Mouse (Mus musculus) fat pad, adult 2 months (tissue): Measurements from ENCODE around the gene Nexn.

Experiments
- DNase-seq: peaks from one replicate; pipeline ENCODE4 v3.0.0-alpha.2; 2011; ENCODE audit warnings: low read depth, low spot score; ENCODE audit errors: extremely low read depth

Gene Nexn

DNA sequence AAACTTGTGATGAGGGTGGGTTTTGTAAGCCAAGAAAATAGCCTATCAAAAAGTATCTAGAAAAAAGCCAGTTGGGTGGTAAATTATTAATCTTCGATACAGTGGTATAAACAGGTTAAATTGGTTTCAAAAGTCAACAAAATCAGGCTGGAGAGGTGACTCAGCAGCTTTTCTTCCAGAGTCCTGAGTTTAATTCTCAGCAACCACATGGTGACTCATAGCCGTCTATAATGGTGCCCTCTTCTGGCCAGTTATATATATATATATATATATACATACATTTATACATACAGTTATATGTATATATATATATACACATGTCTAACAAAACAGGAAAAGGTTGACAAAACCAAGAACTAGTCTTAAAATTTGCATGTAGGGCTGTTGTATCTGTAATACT, 27.3 kb downstream of the Nexn start:
- no peak for DNase-seq

DNA sequence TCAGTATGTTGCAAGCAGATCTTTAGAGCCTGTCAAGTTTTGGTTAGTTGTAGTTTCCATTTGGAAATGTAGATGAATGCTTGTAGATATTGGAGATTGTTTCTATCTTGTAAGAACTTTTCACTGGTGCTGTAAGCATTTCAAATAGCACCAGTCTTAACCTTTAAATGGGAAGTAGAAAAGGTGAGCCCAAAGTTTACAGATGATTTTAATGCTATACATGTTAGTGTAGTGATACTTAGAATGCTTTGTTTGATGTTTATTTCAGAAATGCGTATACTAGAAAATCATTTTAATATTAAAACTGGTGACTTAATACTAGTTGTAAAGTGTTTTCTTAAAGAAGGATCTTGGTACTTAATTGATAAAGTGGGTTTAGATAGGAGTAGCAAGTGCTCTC, 30.3 kb downstream of the Nexn start:
- DNase-seq: no peak

DNA sequence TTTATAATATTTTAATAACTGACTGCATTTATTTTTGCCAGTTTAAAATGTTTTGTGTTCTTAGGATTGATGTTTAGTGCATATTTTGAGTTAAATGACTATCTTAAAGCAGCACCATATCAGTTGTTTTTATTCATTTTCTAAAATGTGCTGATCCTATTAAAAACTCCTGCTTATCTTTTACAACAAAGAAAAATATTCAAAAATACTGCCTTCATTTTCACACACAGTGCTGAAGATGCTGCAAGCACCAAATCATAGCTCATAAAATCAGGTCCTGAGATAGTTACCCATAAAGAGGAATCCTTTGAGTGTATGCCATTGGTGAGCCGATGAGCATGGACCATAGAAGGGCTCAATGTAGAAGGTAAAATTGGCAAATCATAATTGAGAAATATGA, 30.9 kb downstream of the Nexn start:
- DNase-seq: no peak

DNA sequence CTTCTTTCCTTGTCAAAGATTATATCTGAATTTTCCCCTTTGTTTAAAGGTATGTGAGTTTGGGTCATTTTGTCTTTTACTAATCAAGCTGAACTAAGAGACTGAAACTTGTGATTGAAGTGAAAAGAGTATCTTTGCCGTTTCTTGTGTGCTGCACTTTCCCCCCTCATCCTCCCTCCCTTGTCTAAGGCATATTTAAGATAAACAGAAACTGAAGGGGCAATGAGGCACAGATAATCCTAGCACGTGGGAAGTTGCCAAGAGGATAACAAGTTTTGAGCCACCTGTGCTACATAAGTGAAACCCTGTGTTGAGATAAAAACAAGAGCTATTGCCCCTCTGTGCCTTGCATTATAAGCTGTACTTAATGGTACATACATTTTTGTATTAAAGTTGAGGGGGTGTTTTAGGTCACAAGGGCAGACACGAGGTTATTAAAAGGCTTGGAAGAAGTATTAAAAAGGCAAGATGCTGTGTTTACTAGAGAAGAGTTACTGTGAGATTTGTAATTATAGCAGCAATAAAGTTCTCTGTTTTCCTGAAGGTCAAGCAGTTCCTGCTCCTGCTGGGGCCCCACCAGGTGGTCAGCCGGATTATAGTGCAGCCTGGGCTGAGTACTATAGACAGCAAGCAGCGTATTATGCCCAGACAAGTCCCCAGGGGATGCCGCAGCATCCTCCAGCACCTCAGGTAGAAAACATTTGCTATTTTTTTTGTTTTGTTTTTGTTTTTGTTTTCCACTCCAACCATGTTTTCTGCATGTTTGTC, 34.6 kb downstream of the Nexn start:
- no peak for DNase-seq

DNA sequence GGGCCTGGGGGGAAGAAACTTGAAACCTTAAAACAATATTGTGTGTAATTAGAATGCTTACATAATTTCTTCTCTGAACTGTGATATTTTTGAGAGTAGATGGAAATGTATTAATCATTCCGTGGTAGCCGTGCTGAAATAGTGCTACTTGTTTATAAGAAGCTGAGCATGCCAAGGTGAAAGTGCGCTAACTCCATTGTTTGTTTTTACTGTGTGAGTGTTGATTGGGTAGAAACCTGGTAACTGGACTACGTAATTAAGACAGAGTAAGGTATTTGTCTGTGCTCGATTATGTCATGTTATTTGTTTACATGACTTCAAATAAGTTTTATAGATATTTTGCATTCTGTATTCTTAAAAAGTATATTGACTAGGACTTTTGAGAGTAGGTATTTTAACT, 36.9 kb downstream of the Nexn start:
- DNase-seq: no peak

DNA sequence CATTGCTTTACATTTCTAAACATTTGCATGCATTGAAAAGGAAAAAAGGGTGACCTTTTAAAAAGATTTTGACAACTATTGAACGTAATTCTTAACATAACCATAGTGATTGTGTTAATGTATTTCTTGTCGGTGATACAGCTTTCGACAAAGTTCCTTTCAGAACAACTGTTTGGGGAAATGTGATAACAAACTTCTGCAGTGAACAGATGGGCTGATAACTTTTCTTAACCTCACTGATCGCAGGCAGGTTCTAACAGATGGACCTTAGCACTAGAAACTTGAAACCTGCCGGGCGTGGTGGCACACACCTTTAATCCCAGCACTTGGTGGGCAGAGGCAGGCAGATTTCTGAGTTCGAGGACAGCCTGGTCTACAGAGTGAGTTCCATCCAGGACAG, 37.3 kb downstream of the Nexn start:
- no peak for DNase-seq

DNA sequence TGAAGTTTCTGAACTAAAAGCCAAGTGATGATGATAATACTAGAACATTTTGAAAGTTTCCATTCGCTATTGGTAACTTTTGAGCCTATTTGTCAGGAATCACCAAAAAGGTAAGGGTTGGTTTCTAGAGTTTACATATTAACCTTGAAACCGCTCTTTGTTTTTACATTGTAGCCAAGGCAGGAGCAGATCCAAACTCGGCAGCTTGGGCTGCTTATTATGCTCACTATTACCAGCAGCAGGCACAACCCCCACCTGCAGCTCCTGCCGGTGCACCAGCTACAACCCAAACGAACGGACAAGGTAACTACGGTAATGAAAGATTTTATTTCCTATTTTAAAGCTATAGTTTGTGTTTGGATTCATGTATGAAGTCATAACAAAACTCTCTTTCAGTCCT, 40.2 kb downstream of the Nexn start:
- no peak for DNase-seq

DNA sequence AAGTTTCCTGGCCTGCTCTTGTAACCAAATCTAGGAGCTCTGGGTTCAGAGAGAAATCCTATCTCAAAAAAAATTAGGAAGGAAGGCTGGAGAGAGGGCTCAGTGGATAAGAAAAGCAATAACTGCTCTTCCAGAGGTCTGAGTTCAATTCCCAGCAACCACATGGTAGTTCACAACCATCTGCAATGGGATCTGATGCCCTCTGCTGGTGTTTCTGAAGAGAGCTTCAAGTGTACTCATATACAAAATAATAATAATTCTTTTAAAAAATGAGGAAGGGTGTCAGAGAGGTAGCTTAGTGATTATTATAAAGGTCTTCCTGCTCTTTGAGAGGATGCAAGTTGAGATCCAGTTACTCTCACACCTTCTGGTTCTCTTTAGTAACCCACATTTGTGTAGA, 41.2 kb downstream of the Nexn start:
- DNase-seq: no peak

DNA sequence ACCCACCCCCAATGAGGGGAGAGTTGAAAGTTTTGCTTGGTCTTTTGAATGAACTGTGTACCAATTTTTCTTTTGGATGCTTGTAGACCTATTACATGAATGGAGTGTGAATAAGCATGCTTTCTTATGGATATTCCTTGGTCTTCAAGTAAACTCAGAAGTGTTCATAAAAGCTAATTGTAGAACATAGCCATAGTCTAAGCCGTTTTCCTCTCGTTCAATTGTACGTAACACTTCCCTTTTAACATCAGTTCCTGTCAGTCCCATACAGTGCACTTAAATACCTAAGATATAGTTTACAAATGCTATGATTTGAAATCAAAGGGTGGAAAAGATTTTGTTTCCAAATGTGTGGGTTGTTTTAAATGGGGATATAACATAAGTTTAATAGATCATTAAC, 52.7 kb downstream of the Nexn start:
- no peak for DNase-seq

DNA sequence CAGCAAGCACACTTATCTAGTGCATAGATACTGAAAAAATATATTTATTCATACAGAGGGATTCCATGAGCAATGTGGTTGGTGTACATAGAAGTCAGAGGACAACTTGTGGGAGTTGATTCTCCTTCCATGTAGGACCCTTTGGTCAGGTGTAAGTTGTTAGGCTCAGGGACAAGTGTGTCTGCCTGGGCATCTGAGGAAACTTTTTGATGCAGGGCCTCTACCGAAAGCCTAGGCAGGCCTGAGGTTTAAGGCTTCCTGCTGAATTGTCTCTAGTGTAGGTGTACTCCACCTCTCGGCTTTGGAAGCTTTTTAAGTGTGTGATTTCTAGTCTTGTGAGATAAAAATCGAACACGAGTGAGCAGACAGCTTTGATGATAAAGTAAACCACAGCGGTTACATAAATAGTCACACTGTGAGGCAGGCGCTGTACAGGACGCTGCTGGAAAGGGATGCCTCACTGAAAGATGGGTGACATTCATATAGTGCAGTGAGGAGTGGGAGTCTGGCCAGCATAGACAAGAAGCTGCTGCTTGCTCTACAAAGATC, 54.3 kb downstream of the Nexn start:
- no peak for DNase-seq

DNA sequence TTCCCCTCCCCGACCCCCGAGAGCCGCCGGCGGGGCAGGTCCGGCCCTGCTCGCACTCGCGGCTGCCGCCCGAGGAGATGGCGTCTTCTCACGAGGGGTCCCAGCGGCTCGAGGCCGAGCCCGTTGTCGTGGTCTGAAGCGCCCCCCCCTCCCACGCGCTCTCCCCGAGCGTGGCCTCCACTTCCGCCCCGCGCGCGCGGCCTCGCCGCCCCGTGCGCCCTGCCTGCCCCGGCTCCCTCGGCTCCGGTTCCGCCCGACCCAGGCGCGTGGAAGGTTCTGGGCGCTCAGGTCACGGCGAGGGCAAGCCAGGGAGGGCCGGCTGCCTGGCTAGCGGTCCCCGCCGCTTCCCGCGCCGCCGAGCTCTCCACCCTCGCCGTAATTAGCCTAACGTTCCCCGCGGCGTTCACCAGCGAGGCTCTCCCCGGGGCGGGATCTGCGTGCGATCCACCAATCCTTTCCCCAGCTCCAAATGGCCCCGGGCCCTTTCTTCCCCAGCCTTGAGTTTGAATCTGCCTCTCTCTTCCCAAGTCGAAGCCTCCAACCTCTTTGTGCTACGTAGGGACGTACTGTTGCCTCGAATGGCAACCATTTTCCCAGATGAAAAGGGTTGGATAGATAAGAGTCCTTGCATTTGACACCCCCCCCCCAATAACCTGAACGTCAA, 55.3 kb downstream of the Nexn start:
- no peak for DNase-seq

DNA sequence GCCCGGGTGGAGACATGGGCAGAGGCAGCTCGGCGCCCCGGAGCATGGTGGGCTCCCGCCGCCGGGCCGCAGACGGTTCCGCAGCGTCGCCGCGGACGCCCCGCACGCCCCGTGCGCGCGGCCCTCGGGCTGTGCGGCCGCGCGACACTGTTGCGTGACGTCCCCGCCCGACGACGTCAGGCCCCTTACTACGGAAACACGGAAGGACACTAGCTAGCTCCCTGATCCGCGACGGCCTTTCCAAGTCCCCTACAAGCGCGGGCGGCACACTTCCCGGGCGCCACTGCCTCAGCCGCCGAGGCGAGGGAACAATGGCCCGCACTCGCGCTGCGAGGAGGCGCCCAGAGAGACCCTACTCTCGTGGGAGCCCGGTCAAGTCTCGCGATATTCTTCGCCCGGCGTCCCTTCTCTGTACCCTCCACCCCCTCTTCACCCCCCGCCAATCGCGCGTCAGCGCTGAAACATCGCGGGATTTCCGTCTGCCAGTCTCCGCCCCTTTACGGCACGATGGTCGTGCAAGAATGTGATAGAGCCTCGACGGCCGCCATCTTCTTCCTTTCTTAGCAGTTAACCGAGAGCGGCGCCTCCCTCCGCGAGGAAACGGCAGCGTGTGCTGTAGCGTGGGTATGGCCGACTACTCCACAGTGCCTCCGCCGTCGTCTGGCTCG, 56.0 kb downstream of the Nexn start, which contains the start of the genes Dnajb4 and Fubp1:
TSS of gene Dnajb4 (minus strand) at position 336 of the 668 bp plus-strand sequence.
TSS of gene Fubp1 (plus strand) at position 456 of the 668 bp plus-strand sequence.
- no peak for DNase-seq

DNA sequence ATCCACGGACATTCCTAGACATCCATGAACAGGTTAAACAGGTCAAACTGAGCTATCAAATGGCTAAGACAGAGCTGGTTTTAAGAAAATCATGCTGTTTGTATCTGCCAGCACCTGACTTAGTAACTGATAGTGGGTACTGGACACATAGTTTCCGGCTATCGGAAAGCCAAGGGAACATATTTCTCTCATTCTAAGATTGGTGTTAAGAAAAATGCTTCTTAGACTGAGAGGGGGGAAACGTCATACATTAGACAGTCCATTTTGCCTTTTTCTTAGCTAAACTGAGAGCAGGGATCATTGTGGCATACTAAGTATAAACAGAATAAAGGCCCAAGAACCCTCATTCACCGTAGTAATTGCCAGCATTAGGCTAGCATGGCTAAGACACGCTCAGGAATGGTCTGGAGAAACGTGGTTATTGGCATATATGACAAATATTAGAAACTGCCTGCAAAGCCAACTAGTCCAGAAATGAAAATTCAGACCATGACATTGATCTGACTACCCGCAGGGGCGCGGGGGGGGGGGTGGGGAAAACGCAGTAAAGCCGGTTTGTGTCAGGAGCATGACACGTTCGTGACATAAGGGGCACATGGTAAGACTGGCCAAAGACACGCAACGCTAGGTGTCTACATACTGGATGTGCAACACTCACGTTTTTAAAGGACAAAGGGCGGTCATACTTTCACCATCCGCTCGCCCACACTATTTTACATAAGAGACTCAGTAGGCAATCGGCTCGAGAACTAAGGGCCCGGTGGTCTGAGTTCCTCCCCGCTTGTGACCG, 56.8 kb downstream of the Nexn start:
- DNase-seq: no peak

DNA sequence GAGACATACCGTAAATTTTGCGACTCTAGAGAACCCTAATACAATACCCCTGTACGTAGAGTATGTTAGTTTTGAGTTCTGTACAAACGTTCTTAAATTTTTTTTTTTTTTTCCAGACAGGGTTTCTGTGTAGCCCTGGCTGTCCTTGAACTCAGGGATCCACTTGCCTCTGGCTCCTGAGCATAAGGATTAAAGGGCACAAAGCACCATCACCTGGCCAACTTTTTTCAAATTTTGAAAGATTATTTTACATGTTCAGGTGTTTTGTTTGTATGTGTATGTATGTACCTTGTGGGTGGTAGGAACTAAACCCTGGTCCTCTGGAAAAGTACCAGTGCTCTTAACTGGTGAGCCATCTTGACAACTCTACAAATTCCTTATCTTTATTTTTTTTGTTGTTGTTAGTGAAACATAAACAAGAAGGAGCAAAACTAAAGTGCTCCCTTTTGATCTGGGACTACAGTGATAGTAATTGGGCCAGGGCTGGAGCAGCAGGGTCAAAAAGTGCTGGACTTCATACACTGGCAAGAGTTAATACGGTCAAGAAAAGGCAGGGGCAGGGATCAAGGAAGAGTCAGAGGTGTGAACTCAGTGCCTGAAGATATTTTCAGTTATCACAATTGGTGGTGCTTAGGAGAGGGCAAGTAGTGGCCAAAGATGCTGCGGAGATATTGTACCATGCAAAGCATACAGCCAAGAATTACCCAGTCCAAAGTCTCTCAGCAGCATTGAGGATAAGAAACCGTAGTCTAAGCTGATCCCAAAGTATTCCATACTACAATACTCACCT, 57.9 kb downstream of the Nexn start:
- DNase-seq: no peak

DNA sequence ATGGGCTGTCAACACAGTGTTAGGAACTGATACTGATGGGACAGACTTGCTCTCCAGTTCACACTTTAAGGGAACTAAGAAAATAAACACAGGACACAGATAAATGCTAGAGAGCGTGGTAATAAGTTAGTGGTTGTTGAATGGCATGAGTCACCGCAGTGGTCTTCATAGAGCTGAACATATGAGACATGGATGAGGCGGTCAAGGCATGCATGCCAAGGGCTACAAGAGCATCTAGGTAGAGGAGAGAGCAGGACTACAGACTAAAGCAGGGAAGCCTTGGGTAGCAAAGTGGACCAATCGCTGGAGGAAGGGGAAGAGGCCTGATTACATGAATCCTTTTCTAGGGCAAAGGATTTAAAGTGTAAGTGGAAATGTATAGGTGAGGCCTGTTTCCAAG, 59.0 kb downstream of the Nexn start:
- no peak for DNase-seq

DNA sequence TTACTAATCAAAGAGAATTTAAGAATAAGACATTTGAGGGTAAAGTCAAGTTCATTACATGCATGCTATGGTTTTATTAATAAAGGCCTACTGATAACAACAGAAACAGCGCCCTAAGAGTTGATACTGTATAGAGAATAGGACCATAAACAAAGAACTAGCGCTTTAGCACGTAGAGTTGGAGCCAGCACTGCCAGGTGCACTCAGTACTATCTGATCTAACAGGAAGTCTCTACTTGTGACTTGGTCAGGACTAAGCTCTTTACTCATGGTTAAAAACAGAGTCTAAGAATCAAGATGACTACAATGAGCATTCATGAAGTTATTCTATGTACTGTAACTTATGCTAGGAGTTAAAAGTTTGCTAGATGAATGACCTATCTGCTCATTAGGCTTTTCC, 61.6 kb downstream of the Nexn start:
- DNase-seq: no peak

DNA sequence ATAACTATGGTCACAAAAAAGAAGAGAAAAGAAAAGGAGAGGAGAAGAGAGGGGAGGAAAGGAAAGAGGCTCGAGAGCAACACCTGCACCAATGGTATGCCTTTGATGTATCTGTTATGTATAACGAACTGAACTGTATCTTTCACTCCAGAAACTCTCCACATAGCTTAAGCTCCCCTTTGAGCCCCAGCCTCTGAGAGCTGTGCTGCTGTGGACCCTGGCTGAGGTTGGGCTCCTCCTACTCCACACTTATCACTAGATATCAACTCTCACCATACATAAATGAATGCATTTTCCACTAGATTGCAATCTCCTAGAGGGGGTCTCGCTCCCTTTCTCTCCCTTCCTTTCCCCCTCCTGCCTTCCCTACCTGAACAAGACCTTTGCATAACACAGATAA, 62.2 kb downstream of the Nexn start:
- DNase-seq: no peak

DNA sequence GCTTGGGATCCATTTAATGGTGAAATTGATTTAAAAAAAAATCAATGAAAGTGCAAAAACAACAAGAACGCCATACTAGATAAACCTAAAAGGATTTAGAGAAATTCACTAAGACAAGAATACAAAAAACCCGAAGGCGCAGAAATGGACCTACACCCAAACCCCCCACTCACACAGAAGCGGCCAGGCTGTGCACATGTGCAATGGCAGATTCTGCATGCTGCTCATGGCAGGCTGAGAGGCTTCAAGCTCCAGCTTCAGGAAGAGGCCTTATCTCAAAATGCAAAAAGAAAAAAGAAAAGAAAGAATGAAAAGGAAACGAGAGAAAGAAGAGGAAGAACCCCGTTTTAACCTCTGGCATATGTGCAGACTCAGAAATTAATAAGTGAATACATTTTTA, 62.7 kb downstream of the Nexn start:
- DNase-seq: no peak

DNA sequence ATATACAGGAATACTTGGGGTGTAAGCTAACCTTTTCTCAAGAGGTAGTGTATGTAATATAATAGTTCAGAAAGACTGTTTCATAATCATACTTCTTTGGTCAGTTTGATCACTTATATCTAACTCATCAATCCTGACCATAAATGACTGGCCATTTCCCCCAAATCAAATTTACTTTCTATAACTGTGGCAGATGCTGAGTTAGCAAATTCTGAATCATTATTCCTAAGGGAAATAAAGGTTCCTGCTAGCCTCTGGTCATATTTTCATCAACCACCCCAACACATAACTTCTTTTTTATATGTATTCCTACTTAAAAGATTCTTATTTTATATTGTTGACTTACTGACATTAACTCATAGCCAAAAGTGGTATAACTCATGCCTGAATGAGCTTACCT, 63.2 kb downstream of the Nexn start:
- no peak for DNase-seq

DNA sequence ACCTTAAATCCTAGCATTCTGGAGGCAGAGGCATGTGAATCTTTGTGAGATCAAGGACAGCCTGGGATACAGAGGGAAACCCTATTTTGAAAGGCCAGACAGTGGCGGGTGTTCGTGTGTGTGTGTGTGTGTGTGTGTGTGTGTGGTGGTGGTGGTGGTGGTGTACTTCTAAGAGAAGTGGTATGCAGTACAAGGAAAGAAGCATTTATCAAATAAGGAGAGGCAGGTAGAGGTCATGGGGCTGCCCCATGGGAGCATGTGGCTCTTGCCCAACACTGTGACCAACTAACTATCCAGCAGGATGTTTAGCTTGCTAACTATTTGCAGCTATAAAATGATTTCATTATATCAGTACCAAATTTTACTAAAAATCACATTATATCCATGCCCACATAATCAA, 64.5 kb downstream of the Nexn start:
- no peak for DNase-seq
